16 mouse cellular contexts compared by ENCODE assay signal in the genomic region with DNA sequence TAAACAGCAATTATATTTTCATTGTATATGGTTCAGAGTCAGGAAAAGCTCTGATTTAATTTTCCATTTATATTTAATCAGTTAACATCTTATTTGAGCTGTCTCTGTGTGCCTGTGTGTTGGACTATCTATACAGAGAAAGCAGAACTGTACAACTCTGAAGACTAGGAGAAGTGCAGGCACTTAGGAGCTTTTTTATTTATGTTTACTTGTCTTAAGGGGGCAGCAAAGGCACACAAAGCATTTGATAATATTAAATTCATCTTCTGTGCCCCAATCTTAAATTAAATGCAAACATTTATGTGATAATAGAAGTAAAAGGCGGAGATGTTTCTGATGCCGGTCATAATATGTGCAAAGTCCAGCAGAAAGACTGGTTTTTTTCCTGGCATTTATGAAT.
DNase-seq lines count a peak whose midpoint lies in the region; ATAC-seq and TF ChIP-seq lines count a peak whose summit lies in the region.
"Had no signal": no experiment of that assay in that cellular context is flagged by ENCODE, and none has a peak within 500 bp of the region (broad histone marks: within the 10 kb centered on the region; RNA-seq: fewer than 3 reads in every experiment).

No protein-coding gene starts in this region.

- no peak overlapping the region for H3K27ac ChIP-seq in hindbrain, postnatal 0 days
- H3K27ac ChIP-seq in hindbrain, embryonic 11.5 days (ENCODE audit: low read depth, low read length) = no peak overlapping the region
- no peak overlapping the region for H3K27ac ChIP-seq in forebrain, embryonic 16.5 days (ENCODE audit: low read length)
- H3K27ac ChIP-seq: limb, embryonic 13.5 days; macrophage had no signal

- peak; percentile 31 to 39 for DNase-seq in cerebellum, postnatal 10 days
- DNase-seq in cerebellum, adult 11-12 months = no peak
- DNase-seq in hindbrain, postnatal 0 days (ENCODE audit: low spot score) = peak; percentile 66
- no peak for DNase-seq in hindbrain, embryonic 11.5 days (ENCODE audit: low spot score)
- DNase-seq in 3T3-L1 (ENCODE audit: low read depth, low spot score) = peak; percentile 67
- DNase-seq in thymus, postnatal 4 days = no peak
- DNase-seq in heart, adult 18-20 months = no peak
- DNase-seq: adrenal gland, adult 8-10 months; cerebellum, postnatal 25 days; kidney, postnatal 14 days; layer of hippocampus, postnatal 36 days; right cerebral cortex, postnatal 14 days had no signal

- no peaks in the 10 kb centered on the region for H3K36me3 ChIP-seq in hindbrain, postnatal 0 days (ENCODE audit: insufficient read depth, low read length)
- H3K36me3 ChIP-seq in hindbrain, embryonic 11.5 days (ENCODE audit: control insufficient read depth, insufficient read depth, low read length) = no peaks in the 10 kb centered on the region
- no peaks in the 10 kb centered on the region for H3K36me3 ChIP-seq in forebrain, embryonic 16.5 days (ENCODE audit: control insufficient read depth, insufficient read depth)
- H3K36me3 ChIP-seq: limb, embryonic 13.5 days had no signal

- H3K9ac ChIP-seq in hindbrain, postnatal 0 days (replicated peaks; ENCODE audit: low read length) = no peak overlapping the region
- H3K9ac ChIP-seq in hindbrain, embryonic 11.5 days (ENCODE audit: low read depth, low read length) = no peak overlapping the region
- no peak overlapping the region for H3K9ac ChIP-seq in forebrain, embryonic 16.5 days (replicated peaks; ENCODE audit: low read depth, low read length)
- H3K9ac ChIP-seq: limb, embryonic 13.5 days had no signal

- no peak for ATAC-seq in hindbrain, postnatal 0 days
- ATAC-seq in hindbrain, embryonic 11.5 days (ENCODE audit: low FRiP score) = no peak
- ATAC-seq in forebrain, embryonic 16.5 days = peak; percentile 71
- ATAC-seq: intestine, embryonic 16.5 days had no signal

- no peaks in the 10 kb centered on the region for H3K4me1 ChIP-seq in hindbrain, postnatal 0 days (ENCODE audit: insufficient read depth, low read length)
- no peaks in the 10 kb centered on the region for H3K4me1 ChIP-seq in hindbrain, embryonic 11.5 days (replicated peaks; ENCODE audit: control insufficient read depth, insufficient read depth, low read length)
- no peaks in the 10 kb centered on the region for H3K4me1 ChIP-seq in forebrain, embryonic 16.5 days (replicated peaks; ENCODE audit: control insufficient read depth, insufficient read depth, low read length)
- H3K4me1 ChIP-seq: limb, embryonic 13.5 days had no signal

- H3K4me2 ChIP-seq in hindbrain, postnatal 0 days (ENCODE audit: low read depth, low read length) = no peak overlapping the region
- H3K4me2 ChIP-seq in hindbrain, embryonic 11.5 days (replicated peaks; ENCODE audit: low read depth, low read length) = no peak overlapping the region
- H3K4me2 ChIP-seq in forebrain, embryonic 16.5 days (ENCODE audit: low read length) = no peak overlapping the region
- H3K4me2 ChIP-seq: limb, embryonic 13.5 days had no signal

- peak; percentile 52 for TF ChIP-seq CTCF in hindbrain, postnatal 0 days (IDR thresholded peaks at IDR 0.05; ENCODE audit: low read depth)

- no peaks in the 10 kb centered on the region for H3K27me3 ChIP-seq in hindbrain, postnatal 0 days (ENCODE audit: insufficient read depth, low read length)
- no peaks in the 10 kb centered on the region for H3K27me3 ChIP-seq in hindbrain, embryonic 11.5 days (ENCODE audit: control insufficient read depth, insufficient read depth, low read length)
- no peaks in the 10 kb centered on the region for H3K27me3 ChIP-seq in forebrain, embryonic 16.5 days (replicated peaks; ENCODE audit: control insufficient read depth, insufficient read depth, low read length)
- H3K27me3 ChIP-seq: limb, embryonic 13.5 days had no signal

- H3K9me3 ChIP-seq in hindbrain, postnatal 0 days (ENCODE audit: low read length) = no peaks in the 10 kb centered on the region
- H3K9me3 ChIP-seq in hindbrain, embryonic 11.5 days (ENCODE audit: control insufficient read depth, low read length) = no peaks in the 10 kb centered on the region
- no peaks in the 10 kb centered on the region for H3K9me3 ChIP-seq in forebrain, embryonic 16.5 days (ENCODE audit: control insufficient read depth, low read length)
- H3K9me3 ChIP-seq: limb, embryonic 13.5 days had no signal

- WGBS in hindbrain, postnatal 0 days = 53% methylated on average over 2 of the region's 2 CpGs
- WGBS in hindbrain, embryonic 11.5 days = 91% methylated on average over 2 of the region's 2 CpGs
- WGBS in forebrain, embryonic 16.5 days = 63% methylated on average over 2 of the region's 2 CpGs

- no peak overlapping the region for H3K4me3 ChIP-seq in hindbrain, postnatal 0 days (ENCODE audit: low read length)
- no peak overlapping the region for H3K4me3 ChIP-seq in hindbrain, embryonic 11.5 days (ENCODE audit: low read depth, low read length)
- H3K4me3 ChIP-seq in forebrain, embryonic 16.5 days (replicated peaks; ENCODE audit: low read length) = no peak overlapping the region
- H3K4me3 ChIP-seq: limb, embryonic 13.5 days had no signal

Comparison
In these comparisons a context has a peak if more than half of its experiments do, and no peak if none do; other contexts are left out.
1. DNase-seq: peak in cerebellum, postnatal 10 days (2 of 2), hindbrain, postnatal 0 days (single experiment) and 3T3-L1 (single experiment); none in cerebellum, adult 11-12 months (single experiment), hindbrain, embryonic 11.5 days (single experiment), thymus, postnatal 4 days (single experiment) and heart, adult 18-20 months (0 of 2).